Mouse (Mus musculus): ENCODE measurements around the gene Evi5. TPM values are rescaled to one million over a fixed set of nuclear protein-coding genes. Genes with fewer than 3 reads are reported as not detected.

Evi5 gene
- total RNA-seq (2023) = 10 to 100 TPM; 56.7 to 63.1 TPM

GRCm38 (mm10) chr5:107874561-107875260, at the start of gene Evi5:
TSS of gene Evi5 (minus strand) at chr5:107875107.

GRCm38 (mm10) chr5:107900206-107901013, 25.5 kb upstream of the Evi5 start, which contains the start of gene Rpl5:
TSS of gene Rpl5 (plus strand) at chr5:107900502.

GRCm38 (mm10) chr5:107829998-107830560, 44.8 kb downstream of the Evi5 start, which contains the start of gene Ube2d2b:
TSS of gene Ube2d2b (plus strand) at chr5:107830099.

GRCm38 (mm10) chr5:107725435-107726261, 149.3 kb downstream of the Evi5 start, which contains the start of gene Gfi1:
TSS of gene Gfi1 (minus strand) at chr5:107726036.

Other genes starting within 250 kb of the Evi5 start
- under 1 TPM; 0.71 to 0.76 TPM for gene Gfi1, start 149.1 kb downstream of the Evi5 start, total RNA-seq (2023)
- not detected for gene Ube2d2b, start 45.0 kb downstream of the Evi5 start, total RNA-seq (2023)
- 10 to 100 TPM; 52.9 to 63.1 TPM for gene Rpl5, start 25.4 kb upstream of the Evi5 start, total RNA-seq (2023)
- 10 to 100 TPM; 59.1 to 66.3 TPM for gene Fam69a, start 112.0 kb upstream of the Evi5 start, total RNA-seq (2023)
- 10 to 100 TPM; 33.1 to 36.8 TPM for gene Mtf2, start 190.6 kb upstream of the Evi5 start, total RNA-seq (2023)